Mouse (Mus musculus): ENCODE data around the gene Trappc12. TPM values are rescaled to one million over a fixed set of nuclear protein-coding genes. Genes with fewer than 3 reads are reported as not detected.

The Trappc12 gene
- 10 to 100 TPM; 51.3 to 52.7 TPM for total RNA-seq (2021)
- long read RNA-seq, experiment 1, transcript Trappc12-202 (12 exons, 3,230 nt), result minor isoform, 18 of 59 reads
- long read RNA-seq, experiment 1, transcript Trappc12-201 (12 exons, 3,377 nt), result major isoform, 25 of 59 reads
- long read RNA-seq, experiment 1, partial matches to known transcripts, result 8 of 59 reads
- long read RNA-seq, experiment 1, other reads (novel, unspliced or antisense), result 8 of 59 reads
- long read RNA-seq, experiment 2, transcript Trappc12-201 (12 exons, 3,377 nt), result minor isoform, 22 of 75 reads
- long read RNA-seq, experiment 2, transcript Trappc12-202 (12 exons, 3,230 nt), result major isoform, 23 of 75 reads
- long read RNA-seq, experiment 2, partial matches to known transcripts, result 19 of 75 reads
- long read RNA-seq, experiment 2, other reads (novel, unspliced or antisense), result 10 of 75 reads

GRCm38 (mm10) chr12:28750021-28750633, at the start of gene Trappc12:
Gene Trappc12 (minus strand): TSS chr12:28750472.
- DNase-seq (ENCODE audit: low spot score in 2 of 2), result peak; percentile 75 to 88

GRCm38 (mm10) chr12:28799798-28800411, 49.6 kb upstream of the Trappc12 start:
- no peak for DNase-seq (ENCODE audit: low spot score in 2 of 2)

- DNase-seq (ENCODE audit: low spot score in 2 of 2), result peak in 1 of 2 experiments; percentile 34
These were observed 46.7 kb upstream of the Trappc12 start for GRCm38 (mm10) chr12:28796881-28797420.

- peak in 1 of 2 experiments; percentile 41 for DNase-seq (ENCODE audit: low spot score in 2 of 2)
These were observed 44.8 kb upstream of the Trappc12 start for GRCm38 (mm10) chr12:28795041-28795440.

- DNase-seq (ENCODE audit: low spot score in 2 of 2), result peak in 1 of 2 experiments; percentile 36
These were observed 43.4 kb upstream of the Trappc12 start for GRCm38 (mm10) chr12:28793715-28794114.

- DNase-seq (ENCODE audit: low spot score in 2 of 2), result no peak
These were observed 42.3 kb upstream of the Trappc12 start for GRCm38 (mm10) chr12:28792613-28793012.

GRCm38 (mm10) chr12:28786310-28786709, 36.0 kb upstream of the Trappc12 start:
- DNase-seq (ENCODE audit: low spot score in 2 of 2), result no peak

- DNase-seq (ENCODE audit: low spot score in 2 of 2), result no peak
These were observed 35.0 kb upstream of the Trappc12 start for GRCm38 (mm10) chr12:28785299-28785698.

GRCm38 (mm10) chr12:28784864-28785263, 34.6 kb upstream of the Trappc12 start:
- no peak for DNase-seq (ENCODE audit: low spot score in 2 of 2)

- DNase-seq (ENCODE audit: low spot score in 2 of 2), result no peak
These were observed 34.1 kb upstream of the Trappc12 start for GRCm38 (mm10) chr12:28784355-28784754.

- DNase-seq (ENCODE audit: low spot score in 2 of 2), result no peak
These were observed 32.4 kb upstream of the Trappc12 start for GRCm38 (mm10) chr12:28782637-28783036.

- no peak for DNase-seq (ENCODE audit: low spot score in 2 of 2)
These were observed 29.9 kb upstream of the Trappc12 start for GRCm38 (mm10) chr12:28780180-28780579.

GRCm38 (mm10) chr12:28775627-28776026, 25.4 kb upstream of the Trappc12 start:
- DNase-seq (ENCODE audit: low spot score in 2 of 2), result no peak

GRCm38 (mm10) chr12:28775120-28775519, 24.8 kb upstream of the Trappc12 start:
- DNase-seq (ENCODE audit: low spot score in 2 of 2), result no peak

- DNase-seq (ENCODE audit: low spot score in 2 of 2), result no peak
These were observed 23.5 kb upstream of the Trappc12 start for GRCm38 (mm10) chr12:28773815-28774214.

GRCm38 (mm10) chr12:28769953-28770352, 19.7 kb upstream of the Trappc12 start:
- DNase-seq (ENCODE audit: low spot score in 2 of 2), result no peak

GRCm38 (mm10) chr12:28756019-28756418, 5.7 kb upstream of the Trappc12 start:
- no peak for DNase-seq (ENCODE audit: low spot score in 2 of 2)

GRCm38 (mm10) chr12:28751508-28752263, 1.4 kb upstream of the Trappc12 start, which contains the start of gene Eipr1:
Gene Eipr1 (plus strand): TSS chr12:28751803.
- peak; percentile 85 to 95 for DNase-seq (ENCODE audit: low spot score in 2 of 2)

- no peak for DNase-seq (ENCODE audit: low spot score in 2 of 2)
These were observed 604 bp upstream of the Trappc12 start for GRCm38 (mm10) chr12:28750876-28751275.

GRCm38 (mm10) chr12:28743328-28743727, 6.9 kb downstream of the Trappc12 start:
- DNase-seq (ENCODE audit: low spot score in 2 of 2), result no peak

- DNase-seq (ENCODE audit: low spot score in 2 of 2), result no peak
These were observed 15.0 kb downstream of the Trappc12 start for GRCm38 (mm10) chr12:28735293-28735692.

All from layer of hippocampus, postnatal 14 days (tissue).